Mouse (Mus musculus) testis, adult 2 months (tissue): Measurements from ENCODE around the gene Aven.

Experiments used
- CTCF ChIP-seq: fragments of 200-500 bp; IDR thresholded peaks from 2 replicates; pipeline ENCODE4 v1.5.1; 2012; ENCODE audit warnings: low read depth, mild to moderate bottlenecking, inconsistent platforms, low read length, moderate library complexity; ENCODE audit not compliant: control insufficient read depth, insufficient read depth, insufficient replicate concordance
- POLR2A ChIP-seq: fragments of 200-500 bp; IDR thresholded peaks from 2 replicates; pipeline ENCODE4 v1.6.1; 2012; ENCODE audit warnings: low read depth, mild to moderate bottlenecking, inconsistent platforms, low read length, moderate library complexity; ENCODE audit not compliant: control insufficient read depth

- no peak for TF ChIP-seq CTCF
- TF ChIP-seq POLR2A: no peak
Observed at GRCm38 (mm10) chr2:112612628-112613027, 119.9 kb downstream of the Aven start.
